Mouse (Mus musculus): ENCODE measurements around the gene Adgrv1. TPM values are rescaled to one million over a fixed set of nuclear protein-coding genes. Genes with fewer than 3 reads are reported as not detected.

Adgrv1 gene
- polyA plus RNA-seq, 1 experiment from 2014 or later: 9.5 TPM

DNA sequence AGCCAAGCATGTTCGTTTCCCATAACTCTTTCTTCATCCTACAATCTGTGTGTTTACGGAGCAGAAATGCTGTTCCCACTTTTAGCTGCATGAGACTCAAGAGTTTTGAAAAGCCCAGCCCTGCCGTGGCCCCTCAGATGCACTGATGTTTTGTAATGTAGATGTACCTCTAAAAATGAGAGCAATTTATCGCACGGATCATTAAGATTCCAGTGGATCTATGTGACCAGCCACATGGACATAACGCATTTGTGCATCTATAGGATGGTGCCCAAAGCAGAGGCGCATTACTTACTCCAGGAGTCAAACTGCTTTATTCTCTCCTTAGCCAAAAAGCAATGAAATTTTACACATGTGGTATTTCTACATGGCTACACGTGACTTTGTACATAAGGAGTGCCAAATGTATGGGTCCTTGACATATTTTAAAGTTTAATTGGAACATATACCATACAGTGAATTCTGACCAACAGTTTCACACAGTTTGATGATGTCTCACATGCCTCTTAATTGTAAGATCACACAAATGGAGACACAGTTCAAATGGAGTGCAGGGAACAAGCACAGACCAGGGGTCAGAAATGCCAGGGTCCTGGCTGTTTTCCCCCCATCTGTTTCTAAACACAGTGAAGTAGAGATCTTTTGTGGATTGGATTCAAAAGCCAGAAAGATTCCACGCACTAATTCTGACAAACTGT, 35.9 kb downstream of the Adgrv1 start:
- WGBS: 29% methylated on average over 9 of the region's 9 CpGs
- ATAC-seq (replicated peaks): no peak
- no peak overlapping the region for H3K9ac ChIP-seq
- no peak overlapping the region for H3K4me3 ChIP-seq
- H3K27me3 ChIP-seq (replicated peaks): no peaks in the 10 kb centered on the region
- H3K4me2 ChIP-seq: no peak overlapping the region
- H3K4me1 ChIP-seq: no peaks in the 10 kb centered on the region
- H3K9me3 ChIP-seq: no peaks in the 10 kb centered on the region
- H3K36me3 ChIP-seq (replicated peaks): no peaks in the 10 kb centered on the region
- no peak overlapping the region for H3K27ac ChIP-seq

DNA sequence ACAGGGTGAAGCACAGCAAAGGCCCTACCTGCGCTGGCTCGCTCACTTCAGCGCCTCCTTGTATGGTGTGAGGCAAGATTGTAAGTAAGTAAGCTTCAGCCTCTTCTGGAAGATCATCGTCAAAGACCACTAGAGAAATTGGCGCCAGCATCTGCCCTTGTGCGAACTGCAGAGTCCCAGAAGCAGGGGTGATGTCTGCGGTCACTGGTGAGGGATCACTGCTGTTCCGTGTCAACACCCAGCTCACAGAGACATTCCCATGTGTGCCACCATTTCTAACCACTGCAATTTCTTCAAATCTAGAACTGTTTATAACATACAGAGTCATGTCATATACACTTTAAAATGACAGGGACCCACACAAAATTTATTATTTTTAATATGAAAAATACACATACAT, 54.3 kb downstream of the Adgrv1 start:
- H3K9me3 ChIP-seq: no peaks in the 10 kb centered on the region
- no peak overlapping the region for H3K4me2 ChIP-seq
- H3K36me3 ChIP-seq (replicated peaks): no peaks in the 10 kb centered on the region
- no peak overlapping the region for H3K9ac ChIP-seq
- no peaks in the 10 kb centered on the region for H3K4me1 ChIP-seq
- no peak overlapping the region for H3K27ac ChIP-seq
- ATAC-seq (replicated peaks): no peak
- H3K27me3 ChIP-seq (replicated peaks): no peaks in the 10 kb centered on the region
- no peak overlapping the region for H3K4me3 ChIP-seq
- WGBS: 94% methylated on average over 8 of the region's 8 CpGs

DNA sequence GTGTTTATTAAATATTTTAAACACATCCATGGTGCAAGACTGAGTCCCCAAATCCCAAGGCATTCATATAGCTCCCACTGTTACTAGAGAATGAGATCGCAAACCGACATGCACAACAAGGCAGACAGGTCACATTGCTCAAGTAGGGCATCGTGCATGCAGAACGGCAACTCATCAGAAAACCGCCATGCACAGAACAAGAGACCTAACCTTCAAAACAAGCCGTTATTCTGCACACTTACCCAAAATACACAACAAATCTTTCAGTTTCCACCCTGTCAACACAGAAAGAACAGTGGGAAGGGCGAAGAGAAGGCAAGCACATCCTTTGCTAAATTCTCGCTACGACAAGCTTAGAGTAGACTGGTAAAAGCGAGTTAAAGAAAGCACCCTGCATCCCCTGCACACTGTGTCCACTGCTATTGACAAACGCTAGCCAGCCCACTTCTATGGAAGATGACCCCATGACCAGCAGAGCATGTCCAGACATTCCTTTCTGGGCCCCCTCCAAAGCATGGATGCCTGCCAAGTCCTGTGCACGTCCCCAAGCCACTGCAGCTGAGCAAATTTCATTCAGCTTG, 62.6 kb downstream of the Adgrv1 start:
- Histone ChIP-seq H3K4me2 (peak overlapping the region; percentile 49), H3K36me3 (replicated peaks) (no peaks in the 10 kb centered on the region), H3K27ac (peak overlapping the region; percentile 40), H3K9ac (no peak overlapping the region), H3K27me3 (replicated peaks) (no peaks in the 10 kb centered on the region), H3K4me1 (peaks cover 6% of the 10 kb centered on the region), H3K9me3 (no peaks in the 10 kb centered on the region), H3K4me3 (peak overlapping the region; percentile 35)
- 12% methylated on average over 12 of the region's 12 CpGs for WGBS
- peak; percentile 83 for ATAC-seq (replicated peaks)

- no peak overlapping the region for H3K9ac ChIP-seq
- H3K4me2 ChIP-seq: no peak overlapping the region
- no peaks in the 10 kb centered on the region for H3K27me3 ChIP-seq (replicated peaks)
- no peaks in the 10 kb centered on the region for H3K36me3 ChIP-seq (replicated peaks)
- no peak overlapping the region for H3K27ac ChIP-seq
- no peaks in the 10 kb centered on the region for H3K4me1 ChIP-seq
- H3K9me3 ChIP-seq: no peaks in the 10 kb centered on the region
- no peak for ATAC-seq (replicated peaks)
- no peak overlapping the region for H3K4me3 ChIP-seq
- 57% methylated on average over 1 of the region's 1 CpGs for WGBS
These were observed 82.9 kb downstream of the Adgrv1 start for GRCm38 (mm10) chr13:81550024-81550423.

DNA sequence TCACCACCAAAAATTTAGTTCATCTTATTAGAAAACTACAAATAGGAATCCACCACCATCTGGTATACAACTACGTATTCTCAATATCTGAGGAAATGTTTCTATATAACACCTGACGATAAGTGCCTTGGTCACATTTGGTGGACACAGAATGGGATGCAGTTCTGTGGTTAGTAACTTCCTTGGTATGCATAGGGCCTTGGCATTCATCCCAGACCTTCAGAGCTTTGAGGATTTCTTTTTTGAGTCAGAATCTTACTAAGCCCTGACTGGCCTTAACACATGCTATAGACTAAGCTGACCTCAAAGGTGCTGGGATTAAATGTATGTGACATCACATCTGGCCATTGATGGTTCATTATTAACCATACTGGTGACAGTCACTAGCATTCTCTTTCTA, 98.0 kb downstream of the Adgrv1 start:
- Histone ChIP-seq H3K36me3 (replicated peaks) (no peaks in the 10 kb centered on the region), H3K4me3 (no peak overlapping the region), H3K27ac (no peak overlapping the region), H3K9me3 (no peaks in the 10 kb centered on the region), H3K4me2 (no peak overlapping the region), H3K27me3 (replicated peaks) (no peaks in the 10 kb centered on the region), H3K9ac (no peak overlapping the region), H3K4me1 (no peaks in the 10 kb centered on the region)
- WGBS: 94% methylated on average over 2 of the region's 2 CpGs
- ATAC-seq (replicated peaks): no peak

- H3K4me2 ChIP-seq: no peak overlapping the region
- no peaks in the 10 kb centered on the region for H3K27me3 ChIP-seq (replicated peaks)
- H3K4me3 ChIP-seq: no peak overlapping the region
- H3K36me3 ChIP-seq (replicated peaks): no peaks in the 10 kb centered on the region
- ATAC-seq (replicated peaks): no peak
- WGBS: 67% methylated on average over 4 of the region's 4 CpGs
- no peaks in the 10 kb centered on the region for H3K9me3 ChIP-seq
- H3K9ac ChIP-seq: no peak overlapping the region
- H3K27ac ChIP-seq: no peak overlapping the region
- H3K4me1 ChIP-seq: no peaks in the 10 kb centered on the region
These were observed 106.3 kb downstream of the Adgrv1 start for GRCm38 (mm10) chr13:81526687-81527086.

DNA sequence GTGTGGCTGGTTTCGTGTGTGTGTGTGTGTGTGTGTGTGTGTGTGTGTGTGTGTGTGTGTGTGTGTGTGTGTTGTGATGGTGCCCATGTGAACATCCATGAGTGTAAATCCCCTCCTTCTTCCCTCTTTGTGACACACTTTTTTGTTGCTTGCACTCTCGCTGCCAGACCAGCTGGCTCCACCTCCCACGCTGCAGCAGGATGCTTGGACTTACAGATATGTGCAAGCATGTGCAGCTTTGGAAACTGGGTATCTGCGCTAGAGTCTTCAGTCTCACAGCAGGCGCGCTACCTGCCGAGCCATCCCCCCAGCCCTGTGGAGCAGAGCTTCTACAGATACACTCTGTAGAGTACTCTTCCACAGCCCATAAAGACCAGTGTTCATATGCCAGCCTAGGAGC, 122.8 kb downstream of the Adgrv1 start:
- no peak overlapping the region for H3K4me3 ChIP-seq
- no peak overlapping the region for H3K4me2 ChIP-seq
- H3K36me3 ChIP-seq (replicated peaks): no peaks in the 10 kb centered on the region
- no peak overlapping the region for H3K27ac ChIP-seq
- H3K27me3 ChIP-seq (replicated peaks): no peaks in the 10 kb centered on the region
- no peak for ATAC-seq (replicated peaks)
- H3K9me3 ChIP-seq: no peaks in the 10 kb centered on the region
- H3K4me1 ChIP-seq: no peaks in the 10 kb centered on the region
- WGBS: 86% methylated on average over 7 of the region's 7 CpGs
- no peak overlapping the region for H3K9ac ChIP-seq

- WGBS: 71% methylated on average over 3 of the region's 3 CpGs
- H3K27me3 ChIP-seq (replicated peaks): no peaks in the 10 kb centered on the region
These were observed 135.9 kb downstream of the Adgrv1 start for GRCm38 (mm10) chr13:81497035-81497434.

GRCm38 (mm10) chr13:81491971-81492370, 141.0 kb downstream of the Adgrv1 start:
- no peaks in the 10 kb centered on the region for H3K27me3 ChIP-seq (replicated peaks)
- H3K4me3 ChIP-seq: no peak overlapping the region
- H3K9me3 ChIP-seq: no peaks in the 10 kb centered on the region
- no peak overlapping the region for H3K4me2 ChIP-seq
- no peaks in the 10 kb centered on the region for H3K4me1 ChIP-seq
- H3K9ac ChIP-seq: no peak overlapping the region
- WGBS: 92% methylated on average over 7 of the region's 7 CpGs
- no peaks in the 10 kb centered on the region for H3K36me3 ChIP-seq (replicated peaks)
- no peak overlapping the region for H3K27ac ChIP-seq
- no peak for ATAC-seq (replicated peaks)

More at GRCm38 (mm10) chr13:81497035-81497434, 135.9 kb downstream of the Adgrv1 start:
- H3K4me2 ChIP-seq: no peak overlapping the region
- no peak for ATAC-seq (replicated peaks)
- H3K9me3 ChIP-seq: no peaks in the 10 kb centered on the region
- no peaks in the 10 kb centered on the region for H3K36me3 ChIP-seq (replicated peaks)
- no peaks in the 10 kb centered on the region for H3K4me1 ChIP-seq
- H3K27ac ChIP-seq: no peak overlapping the region
- H3K4me3 ChIP-seq: no peak overlapping the region
- H3K9ac ChIP-seq: no peak overlapping the region

- Histone ChIP-seq H3K36me3 (replicated peaks) (no peaks in the 10 kb centered on the region), H3K4me1 (no peaks in the 10 kb centered on the region), H3K9ac (no peak overlapping the region), H3K27ac (no peak overlapping the region), H3K9me3 (no peaks in the 10 kb centered on the region), H3K4me2 (no peak overlapping the region), H3K27me3 (replicated peaks) (no peaks in the 10 kb centered on the region), H3K4me3 (no peak overlapping the region)
- no peak for ATAC-seq (replicated peaks)
These were observed 146.0 kb downstream of the Adgrv1 start for GRCm38 (mm10) chr13:81486980-81487379.

- Histone ChIP-seq H3K4me3 (no peak overlapping the region), H3K36me3 (replicated peaks) (no peaks in the 10 kb centered on the region), H3K27ac (no peak overlapping the region), H3K27me3 (replicated peaks) (no peaks in the 10 kb centered on the region), H3K9me3 (no peaks in the 10 kb centered on the region), H3K9ac (no peak overlapping the region), H3K4me1 (no peaks in the 10 kb centered on the region), H3K4me2 (no peak overlapping the region)
- ATAC-seq (replicated peaks): no peak
These were observed 159.2 kb downstream of the Adgrv1 start for GRCm38 (mm10) chr13:81473750-81474149.

DNA sequence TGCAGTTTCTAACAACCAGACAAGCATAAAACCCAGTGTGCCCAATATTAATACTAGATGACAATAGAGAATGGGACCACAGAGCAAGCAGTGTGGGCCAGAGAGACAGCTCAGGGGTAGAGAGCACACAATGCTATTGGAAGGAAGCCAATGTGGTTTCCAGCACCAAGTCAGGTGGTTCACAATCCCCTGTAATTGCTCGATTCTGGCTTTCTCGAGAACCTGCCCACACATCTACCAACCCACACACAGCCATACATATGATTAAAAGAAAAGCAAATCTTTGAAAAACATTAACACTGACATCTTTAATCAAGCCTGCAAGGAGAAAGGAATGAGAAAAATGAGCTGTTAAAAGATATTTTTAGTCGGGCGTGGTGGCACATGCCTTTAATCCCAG, 166.3 kb downstream of the Adgrv1 start:
- H3K9me3 ChIP-seq: no peaks in the 10 kb centered on the region
- H3K4me1 ChIP-seq: no peaks in the 10 kb centered on the region
- H3K4me2 ChIP-seq: no peak overlapping the region
- no peak overlapping the region for H3K27ac ChIP-seq
- no peaks in the 10 kb centered on the region for H3K36me3 ChIP-seq (replicated peaks)
- 90% methylated on average over 4 of the region's 4 CpGs for WGBS
- H3K27me3 ChIP-seq (replicated peaks): no peaks in the 10 kb centered on the region
- no peak; the same call in 1 of the 2 replicates for ATAC-seq (replicated peaks)
- no peak overlapping the region for H3K4me3 ChIP-seq
- no peak overlapping the region for H3K9ac ChIP-seq

DNA sequence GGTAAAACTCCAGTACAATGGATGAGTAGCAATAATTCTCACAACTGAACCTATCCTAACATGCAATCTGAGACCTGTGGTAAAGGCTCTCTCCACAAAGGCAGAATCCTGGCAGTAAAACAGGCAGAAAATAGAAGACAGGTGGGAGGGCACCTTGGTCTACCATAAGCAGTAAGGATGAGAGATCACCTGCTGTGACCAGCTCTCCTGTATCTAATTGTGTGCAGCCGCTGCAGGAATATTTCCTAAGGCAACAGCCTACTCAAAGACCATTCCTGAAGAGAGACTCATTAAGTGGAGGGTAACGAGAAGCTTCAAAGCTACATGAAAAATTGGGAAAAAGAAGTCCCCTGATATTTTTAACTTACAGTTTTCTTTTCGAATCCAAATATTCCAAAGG, 167.2 kb downstream of the Adgrv1 start:
- 0 out of 2 replicates have a peak, but pooled peaks have one; percentile 54 for ATAC-seq (replicated peaks)
- no peak overlapping the region for H3K4me3 ChIP-seq

More for the DNA sequence above, 167.2 kb downstream of the Adgrv1 start:
- no peaks in the 10 kb centered on the region for H3K4me1 ChIP-seq
- no peak overlapping the region for H3K4me2 ChIP-seq
- no peak overlapping the region for H3K9ac ChIP-seq
- 86% methylated on average over 3 of the region's 3 CpGs for WGBS
- H3K36me3 ChIP-seq (replicated peaks): no peaks in the 10 kb centered on the region
- H3K9me3 ChIP-seq: no peaks in the 10 kb centered on the region
- H3K27me3 ChIP-seq (replicated peaks): no peaks in the 10 kb centered on the region
- H3K27ac ChIP-seq: no peak overlapping the region
